Mouse (Mus musculus): ENCODE data around the gene Cd72.
A peak's percentile ranks its signal among the peaks of the same experiment; 100 is the strongest.

GRCm38 (mm10) chr4:43478906-43479832 lies 24.7 kb upstream of the Cd72 start:
- no peak for TF ChIP-seq POLR2A (IDR thresholded peaks at IDR 0.05; ENCODE audit: low read depth, low read length)
- TF ChIP-seq CTCF (conservative IDR thresholded peaks at IDR 0.05; ENCODE audit: insufficient read depth, insufficient read length, low read depth, low read length), result peak; percentile 34; the same call in 1 of the 2 replicates
